Mouse (Mus musculus): ENCODE results near the gene Tbp.

- TF ChIP-seq GATA1 (IDR thresholded peaks at IDR 0.05; ENCODE audit: low read length) (no peak), TAL1 (IDR thresholded peaks at IDR 0.05; ENCODE audit: low read length) (no peak)
Measured at GRCm38 (mm10) chr17:15490542-15490941, 9.1 kb upstream of the Tbp start.
